Mouse (Mus musculus): ENCODE results near the gene Smagp.

GRCm38 (mm10) chr15:100676521-100676920, 39.8 kb upstream of the Smagp start:
- no peak for TF ChIP-seq CTCF (IDR thresholded peaks at IDR 0.05; ENCODE audit: borderline replicate concordance, insufficient read depth, low read depth, low read length)
- no peak for TF ChIP-seq POLR2A (IDR thresholded peaks at IDR 0.05; ENCODE audit: borderline replicate concordance, insufficient read depth, low read length)

All from cerebellum, adult 2 months (tissue).